Mouse (Mus musculus) heart, postnatal 0 days (tissue): ENCODE measurements around the gene Hibch. TPM values are rescaled to one million over a fixed set of nuclear protein-coding genes. Genes with fewer than 3 reads are reported as not detected.
A peak's percentile ranks its signal among the peaks of the same experiment; 100 is the strongest.
"Not testable (repeated sequence)": the region's sequence is repeated elsewhere in the genome, so short reads cannot be mapped to it uniquely, and the experiment has no call there.

Source experiments
- ATAC-seq: fragments of 200-750 bp; cut with Nextera tagmentation; 2 replicates; pipeline ENCODE4 v1.8.0; 2017; ENCODE audit warnings: low read depth, moderate number of reproducible peaks, moderate library complexity; ENCODE audit not compliant: insufficient read depth
- DNase-seq: peaks from one replicate; pipeline ENCODE4 v3.0.0-alpha.2; 2016; ENCODE audit warnings: low spot score
- H3K27ac ChIP-seq: fragments of 300-500 bp; sonication (generic); 2 replicates; pipeline ENCODE4 v1.5.1; 2014; ENCODE audit warnings: low read depth, mild to moderate bottlenecking
- H3K27me3 ChIP-seq: fragments of 300-500 bp; sonication (generic); 2 replicates; pipeline ENCODE4 v1.6.1; 2014; ENCODE audit warnings: low read length, mixed read lengths; ENCODE audit not compliant: control insufficient read depth, insufficient read depth
- H3K36me3 ChIP-seq: fragments of 300-500 bp; sonication (generic); replicated peaks from 2 replicates; pipeline ENCODE4 v1.6.1; 2014; ENCODE audit warnings: low read length, mixed read lengths; ENCODE audit not compliant: control insufficient read depth, insufficient read depth
- H3K4me1 ChIP-seq: fragments of 300-500 bp; sonication (generic); 2 replicates; pipeline ENCODE4 v1.6.1; 2014; ENCODE audit warnings: antibody characterized with exemption; ENCODE audit not compliant: control insufficient read depth, insufficient read depth
- H3K4me2 ChIP-seq: fragments of 300-500 bp; sonication (generic); 2 replicates; pipeline ENCODE4 v1.6.1; 2014; ENCODE audit warnings: low read depth, mild to moderate bottlenecking, low read length, moderate library complexity
- H3K4me3 ChIP-seq: fragments of 300-500 bp; sonication (generic); 2 replicates; pipeline ENCODE4 v1.5.1; 2014; ENCODE audit warnings: low read depth, low read length
- H3K9ac ChIP-seq: fragments of 300-500 bp; sonication (generic); replicated peaks from 2 replicates; pipeline ENCODE4 v1.6.1; 2014; ENCODE audit warnings: low read depth, low read length, mixed read lengths
- H3K9me3 ChIP-seq: fragments of 300-500 bp; sonication (generic); replicated peaks from 2 replicates; pipeline ENCODE4 v1.6.1; 2016; ENCODE audit warnings: low read length; ENCODE audit not compliant: control insufficient read depth
- CTCF ChIP-seq: IDR thresholded peaks from 2 replicates; pipeline ENCODE4 v1.5.1; 2016; ENCODE audit warnings: antibody characterized with exemption, control low read depth, low read depth
- EP300 ChIP-seq: IDR thresholded peaks from 2 replicates; pipeline ENCODE4 v1.6.1; 2016; ENCODE audit warnings: antibody characterized with exemption, low read depth
- WGBS: fragments of 180-500 bp; shearing (Covaris S2); extraction: QIAGEN DNeasy Blood & Tissue Kit; methylation state at CpG from one replicate; pipeline ENCODE4 v1.1.7; 2014; 5-methylcytosine and 5-hydroxymethylcytosine counted together
- polyA plus RNA-seq: library from polyadenylated mRNA; unstranded; fragments of >200 nt; fragmentation: Nextera tagmentation; extraction: Ambion mirVana; gene quantifications from 2 replicates; pipeline ENCODE4 v1.2.1, GENCODE M21; 2015
- total RNA-seq: library from RNA; depleted of rRNA; stranded (reverse); fragments of >200 nt; gene quantifications from 2 replicates; pipeline ENCODE4 v1.2.3, GENCODE M21; 2014; ENCODE audit warnings: low replicate concordance

Hibch gene
- total and polyA plus RNA-seq, 2 experiments from 2014 or later = 55.3 to 66.5 TPM

DNA sequence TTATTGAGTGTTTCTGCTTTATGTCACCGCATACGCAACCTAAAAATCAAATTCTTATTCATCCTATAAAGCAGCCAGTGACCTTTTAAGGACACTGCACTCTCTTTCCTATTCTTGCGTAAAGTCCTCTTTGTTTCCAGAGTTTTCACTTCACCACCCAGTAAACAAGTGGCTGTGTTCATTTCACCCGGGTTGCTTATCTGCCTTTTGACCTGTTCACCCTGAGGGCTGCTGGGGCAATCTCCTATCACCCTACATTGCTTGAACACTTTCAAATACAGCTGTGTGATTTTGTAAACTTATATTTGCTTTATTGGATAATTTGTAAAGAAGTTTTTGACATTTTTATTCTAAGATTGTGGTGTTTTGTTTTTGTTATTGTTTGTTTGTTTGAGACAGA is 4.7 kb downstream of the Hibch start:
- ATAC-seq (no peak), DNase-seq (no peak)
- WGBS = 57% methylated on average over 4 of the region's 4 CpGs
- Histone ChIP-seq H3K4me3 (no peak overlapping the region), H3K4me1 (peaks cover 9% of the 10 kb centered on the region; the same call in 1 of the 2 replicates), H3K9me3 (no peaks in the 10 kb centered on the region), H3K27ac (no peak overlapping the region), H3K9ac (no peak overlapping the region), H3K27me3 (no peaks in the 10 kb centered on the region), H3K4me2 (no peak overlapping the region), H3K36me3 (no peaks in the 10 kb centered on the region)
- TF ChIP-seq CTCF (no peak), EP300 (no peak)

DNA sequence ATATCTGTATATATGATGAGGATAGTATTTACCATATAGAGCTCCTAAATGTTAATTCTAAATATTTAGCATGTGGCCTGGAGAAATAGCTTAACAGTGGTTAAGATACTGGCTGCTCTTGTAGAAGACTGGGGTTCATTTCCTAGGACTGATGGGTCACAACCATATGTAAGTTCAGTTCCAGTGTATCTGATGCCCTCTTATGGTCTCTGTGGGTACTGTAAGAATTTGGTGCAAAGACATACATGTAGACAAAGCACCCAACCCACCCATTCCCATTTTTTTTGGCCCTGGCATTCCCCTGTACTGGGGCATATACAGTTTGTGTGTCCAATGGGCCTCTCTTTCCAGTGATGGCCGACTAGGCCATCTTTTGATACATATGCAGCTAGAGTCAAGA is 9.3 kb downstream of the Hibch start:
- H3K4me1 ChIP-seq, H3K27ac ChIP-seq, ATAC-seq, H3K4me3 ChIP-seq, H3K4me2 ChIP-seq, H3K9ac ChIP-seq, H3K27me3 ChIP-seq, H3K36me3 ChIP-seq, H3K9me3 ChIP-seq: not testable (repeated sequence)
- peak; percentile 68 for DNase-seq
- WGBS = 50% methylated on average over 1 of the region's 1 CpGs
- peak; percentile 60 for TF ChIP-seq CTCF

DNA sequence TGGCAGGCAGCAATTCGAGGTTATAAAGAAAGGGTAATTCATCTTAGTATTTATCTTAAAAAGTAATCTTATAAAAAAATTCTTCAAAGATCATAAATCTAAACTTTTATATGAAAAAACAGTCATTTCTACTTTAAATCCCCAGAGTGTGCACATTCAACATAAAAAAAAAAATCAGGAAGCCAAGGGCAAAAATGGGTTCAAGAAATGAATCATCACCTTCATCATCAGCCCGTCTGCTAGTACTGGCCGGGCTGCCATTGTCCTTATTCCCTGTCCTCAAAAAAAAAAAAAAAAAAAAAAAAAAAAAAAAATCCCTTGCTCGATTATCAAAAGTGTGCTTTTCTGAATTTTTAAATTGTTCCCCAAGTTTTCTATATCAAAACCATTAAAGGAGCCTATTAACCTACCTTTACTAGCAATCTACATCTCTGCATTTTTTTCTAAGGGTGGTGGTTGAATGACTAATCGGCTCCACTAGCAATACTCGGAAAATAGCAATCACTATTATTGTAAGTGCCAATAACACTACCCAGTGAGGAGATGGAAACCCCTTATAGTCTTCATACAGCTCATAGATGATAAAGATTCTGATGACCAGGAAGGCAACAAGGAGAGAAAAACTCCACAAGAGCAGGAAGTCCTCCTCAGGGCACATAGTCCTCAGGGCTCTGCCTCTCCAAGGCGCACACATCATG is 11.3 kb downstream of the Hibch start:
- no peak overlapping the region for H3K4me2 ChIP-seq
- H3K36me3 ChIP-seq = peaks cover 9% of the 10 kb centered on the region
- TF ChIP-seq CTCF (no peak), EP300 (no peak)
- no peak overlapping the region for H3K9ac ChIP-seq
- WGBS = 86% methylated on average over 7 of the region's 7 CpGs
- no peaks in the 10 kb centered on the region for H3K9me3 ChIP-seq
- H3K4me3 ChIP-seq = no peak overlapping the region
- H3K27ac ChIP-seq = no peak overlapping the region
- no peak for ATAC-seq
- no peak for DNase-seq
- H3K4me1 ChIP-seq = no peaks in the 10 kb centered on the region
- no peaks in the 10 kb centered on the region for H3K27me3 ChIP-seq

DNA sequence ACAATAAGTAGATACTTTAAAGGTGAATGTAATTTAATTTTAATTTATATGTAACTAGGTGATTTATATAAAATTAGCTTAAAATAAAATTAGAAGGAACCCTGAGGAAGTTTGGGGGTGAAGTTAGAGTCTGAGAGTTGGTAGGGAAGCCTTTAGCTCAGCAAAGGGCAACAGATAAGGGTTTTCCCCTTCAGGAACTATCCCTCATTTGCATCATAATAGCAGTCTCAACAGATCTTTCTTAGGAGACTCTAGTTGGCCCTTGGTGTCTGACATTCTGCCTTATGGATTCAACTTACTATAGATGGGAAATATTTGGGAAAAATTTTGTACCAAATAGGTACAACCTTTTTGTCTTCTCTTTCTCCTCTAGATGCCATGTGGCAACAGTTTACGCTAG is 19.5 kb downstream of the Hibch start:
- no peaks in the 10 kb centered on the region for H3K9me3 ChIP-seq
- no peak overlapping the region for H3K9ac ChIP-seq
- ATAC-seq = no peak
- no peak for DNase-seq
- H3K4me3 ChIP-seq = no peak overlapping the region
- H3K27me3 ChIP-seq = no peaks in the 10 kb centered on the region
- WGBS = 95% methylated on average over 1 of the region's 1 CpGs
- H3K4me1 ChIP-seq = 0 out of 2 replicates have a peak, but pooled peaks cover 3% of the 10 kb centered on the region
- no peak overlapping the region for H3K4me2 ChIP-seq
- peaks cover 25% of the 10 kb centered on the region for H3K36me3 ChIP-seq
- no peak overlapping the region for H3K27ac ChIP-seq
- TF ChIP-seq CTCF (no peak), EP300 (no peak)

DNA sequence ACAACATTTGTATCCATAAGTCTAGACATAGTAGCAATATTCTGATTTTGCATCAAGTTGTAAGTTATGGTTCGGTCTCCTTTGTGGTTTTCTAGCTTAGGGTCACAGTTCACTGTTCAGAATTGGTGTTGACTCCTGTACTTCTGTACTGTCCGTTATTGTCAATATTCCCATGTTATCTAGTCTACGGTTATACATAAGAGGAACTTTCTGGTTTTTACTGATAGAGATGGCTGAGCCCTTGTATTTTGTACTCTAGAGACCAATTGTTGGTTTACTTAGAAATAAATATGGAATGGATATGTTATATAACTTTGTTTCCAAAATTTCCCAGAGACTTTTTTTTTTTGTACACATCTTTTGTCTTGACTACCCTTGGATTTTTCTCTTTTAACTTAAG is 21.3 kb downstream of the Hibch start:
- Histone ChIP-seq H3K27ac (no peak overlapping the region), H3K9ac (no peak overlapping the region), H3K36me3 (peaks cover 17% of the 10 kb centered on the region), H3K4me1 (0 out of 2 replicates have a peak, but pooled peaks cover 3% of the 10 kb centered on the region), H3K4me3 (no peak overlapping the region), H3K9me3 (no peaks in the 10 kb centered on the region), H3K27me3 (no peaks in the 10 kb centered on the region), H3K4me2 (no peak overlapping the region)
- DNase-seq = no peak
- no peak for ATAC-seq
- TF ChIP-seq EP300 (no peak), CTCF (no peak)
- 90% methylated on average over 3 of the region's 3 CpGs for WGBS

DNA sequence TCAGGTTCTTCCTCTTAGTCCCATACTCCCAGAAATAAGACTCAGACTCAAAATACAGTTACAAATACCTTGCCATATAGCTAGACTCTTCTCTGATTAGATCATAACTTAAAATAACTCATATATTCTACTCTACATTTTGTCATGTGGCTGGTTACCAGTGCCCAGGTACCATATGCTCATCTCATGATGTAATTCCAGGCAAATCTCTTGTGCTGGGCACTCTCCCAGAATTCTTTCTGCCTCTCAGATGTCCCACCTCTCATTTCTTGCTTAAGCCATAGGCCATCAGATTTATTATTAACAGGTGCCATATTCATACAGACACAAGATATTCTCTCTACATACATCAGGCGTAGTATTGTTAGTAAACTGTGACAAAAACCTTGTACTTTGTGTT is 23.1 kb downstream of the Hibch start:
- H3K9me3 ChIP-seq = no peaks in the 10 kb centered on the region
- no peak overlapping the region for H3K4me3 ChIP-seq
- TF ChIP-seq EP300 (no peak), CTCF (no peak)
- H3K27me3 ChIP-seq = no peaks in the 10 kb centered on the region
- H3K36me3 ChIP-seq = peaks cover 9% of the 10 kb centered on the region; the same call in 1 of the 2 replicates
- WGBS = 83% methylated on average over 1 of the region's 1 CpGs
- H3K27ac ChIP-seq = no peak overlapping the region
- ATAC-seq (no peak), DNase-seq (no peak)
- no peak overlapping the region for H3K4me2 ChIP-seq
- H3K9ac ChIP-seq = no peak overlapping the region
- 0 out of 2 replicates have a peak, but pooled peaks cover 3% of the 10 kb centered on the region for H3K4me1 ChIP-seq
